Mouse (Mus musculus): Measurements from ENCODE around the gene Adcyap1r1. TPM values are rescaled to one million over a fixed set of nuclear protein-coding genes. Genes with fewer than 3 reads are reported as not detected.

The Adcyap1r1 gene
- total RNA-seq, 2 experiments from 2014 or later = 138 to 142 TPM

DNA sequence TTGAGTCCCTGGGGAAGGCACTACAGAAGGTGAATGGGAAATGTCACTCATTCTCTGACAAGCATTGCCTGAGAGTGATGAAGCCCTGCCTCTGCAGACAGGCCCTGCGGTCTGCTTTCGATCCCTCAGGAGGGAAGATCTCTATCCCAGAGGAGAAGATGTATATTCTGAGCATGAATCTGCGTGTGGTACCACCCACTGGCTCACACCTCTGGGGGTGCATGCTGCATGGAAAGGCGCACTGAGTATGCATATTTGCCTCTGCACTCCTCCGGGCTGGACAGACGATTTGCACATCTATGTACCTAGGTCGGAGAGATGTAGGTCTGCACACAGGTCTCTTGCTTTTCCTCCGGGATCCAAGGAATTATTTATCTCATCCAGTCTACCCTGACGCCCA lies 3.6 kb upstream of the Adcyap1r1 start:
- no peak for DNase-seq (ENCODE audit: extremely low spot score in 1 of 2, low spot score in 1 of 2)

DNA sequence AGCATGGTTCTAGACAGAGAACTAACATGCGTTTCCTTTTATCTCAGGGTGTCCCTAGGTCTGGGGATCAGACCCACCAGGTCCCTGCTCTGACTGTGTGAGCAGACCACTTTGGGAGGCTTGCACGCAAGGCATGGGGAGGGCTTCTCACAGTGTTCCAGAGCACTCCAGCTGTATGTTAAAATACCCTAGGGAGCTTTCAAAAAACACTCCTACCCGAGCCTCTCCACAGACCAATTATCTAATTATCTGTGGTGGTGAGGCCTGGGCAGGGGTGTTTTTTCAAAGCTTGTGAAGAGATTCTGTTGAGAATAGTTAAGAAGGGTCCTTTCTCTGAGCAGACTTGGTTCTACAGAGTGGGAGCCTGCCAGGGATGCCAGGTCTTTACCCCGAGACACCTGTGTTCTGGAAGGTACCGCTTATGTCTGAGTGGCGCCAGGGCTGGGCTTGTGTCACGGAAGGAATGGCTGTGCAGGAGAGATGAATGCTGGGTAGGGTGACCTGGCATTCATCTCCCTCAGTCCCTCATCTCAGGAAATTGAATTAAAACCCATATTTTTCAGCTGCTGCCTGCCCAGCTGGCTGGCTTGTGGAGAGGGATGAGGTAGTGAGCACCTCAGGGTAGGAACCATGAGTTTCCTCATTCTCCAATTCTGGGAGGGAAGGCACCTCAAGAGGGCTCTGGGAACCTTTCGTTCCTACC lies 2.7 kb upstream of the Adcyap1r1 start:
- no peak for DNase-seq (ENCODE audit: extremely low spot score in 1 of 2, low spot score in 1 of 2)

DNA sequence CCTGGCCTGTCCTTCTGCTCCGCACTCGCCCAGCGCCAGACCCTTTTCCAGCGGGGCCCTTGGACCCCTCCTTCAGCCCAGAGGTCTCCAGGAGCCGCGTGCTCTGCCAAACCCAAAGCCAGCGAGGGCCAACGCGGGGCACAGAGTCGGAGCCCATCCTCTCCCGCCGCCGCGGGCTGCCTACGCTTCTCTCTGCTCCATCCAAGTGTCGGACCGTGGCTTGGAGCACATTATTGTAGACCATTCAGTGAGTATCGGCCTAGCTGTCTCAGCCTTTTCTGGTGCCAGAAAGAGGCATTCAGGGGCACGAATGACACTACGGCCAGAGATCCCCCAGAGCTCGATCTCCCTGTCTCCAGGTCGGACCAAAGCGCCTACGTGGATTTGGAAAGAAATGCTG lies 603 bp downstream of the Adcyap1r1 start:
- peak; percentile 35 to 47 for DNase-seq (ENCODE audit: extremely low spot score in 1 of 2, low spot score in 1 of 2)

DNA sequence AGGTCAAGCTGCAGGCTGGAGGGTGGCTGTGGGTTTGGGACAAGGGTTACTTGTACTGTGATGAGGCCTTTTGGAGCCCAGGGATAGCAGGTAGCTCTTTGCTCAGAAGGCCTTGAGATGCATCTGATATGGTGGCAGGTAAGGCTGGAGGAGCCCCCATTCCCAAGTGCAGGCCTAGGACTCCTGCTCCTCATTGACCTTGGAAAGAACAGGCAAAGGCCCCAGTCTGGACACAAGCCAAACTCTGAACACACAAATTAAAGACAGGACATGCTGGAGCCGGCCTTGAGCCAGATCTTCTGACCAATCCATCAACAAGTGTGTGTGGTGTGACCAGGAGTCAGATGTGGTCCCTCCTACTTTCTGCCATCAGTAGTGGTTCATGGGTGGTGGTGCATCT lies 1.8 kb downstream of the Adcyap1r1 start:
- DNase-seq (ENCODE audit: extremely low spot score in 1 of 2, low spot score in 1 of 2) = no peak

DNA sequence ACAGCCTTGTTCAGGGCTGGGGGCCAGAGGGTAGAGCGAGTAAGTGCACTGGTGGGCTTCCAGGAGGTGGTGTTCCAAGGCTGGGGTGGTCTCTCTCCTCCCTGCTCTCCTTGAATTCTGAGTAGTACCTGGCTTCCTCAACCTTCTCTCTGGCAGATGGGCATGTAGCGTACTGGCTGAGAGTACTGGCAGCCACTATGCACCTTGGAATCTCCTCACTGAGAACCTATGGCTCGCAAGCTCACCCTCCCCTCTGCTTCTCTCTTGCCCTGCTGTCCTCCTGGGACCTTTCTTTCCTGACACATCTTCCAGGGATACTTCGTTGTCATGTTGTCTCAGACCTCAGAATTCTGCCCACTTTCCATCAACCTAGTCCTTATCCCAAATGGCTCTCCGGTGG lies 3.9 kb downstream of the Adcyap1r1 start:
- DNase-seq (ENCODE audit: extremely low spot score in 1 of 2, low spot score in 1 of 2) = no peak

DNA sequence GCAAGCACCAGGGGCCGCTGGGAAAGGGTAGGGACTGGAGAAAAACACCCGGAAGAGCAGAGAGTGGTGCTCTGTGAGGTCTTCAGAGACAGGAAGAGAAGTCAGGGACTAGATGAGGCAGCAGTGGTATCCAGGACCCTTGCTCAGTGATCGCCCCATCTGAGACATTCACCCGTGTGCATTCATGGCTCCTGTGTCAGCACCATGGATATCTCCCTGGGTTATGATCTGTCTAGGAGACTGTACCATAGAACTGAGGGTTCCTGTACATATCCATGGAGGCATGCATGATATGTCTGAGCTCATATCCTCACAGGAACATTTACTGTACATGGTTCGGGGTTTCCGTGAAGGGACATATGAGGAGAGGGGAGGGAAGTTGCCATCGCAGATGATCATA lies 5.9 kb downstream of the Adcyap1r1 start:
- no peak for DNase-seq (ENCODE audit: extremely low spot score in 1 of 2, low spot score in 1 of 2)

DNA sequence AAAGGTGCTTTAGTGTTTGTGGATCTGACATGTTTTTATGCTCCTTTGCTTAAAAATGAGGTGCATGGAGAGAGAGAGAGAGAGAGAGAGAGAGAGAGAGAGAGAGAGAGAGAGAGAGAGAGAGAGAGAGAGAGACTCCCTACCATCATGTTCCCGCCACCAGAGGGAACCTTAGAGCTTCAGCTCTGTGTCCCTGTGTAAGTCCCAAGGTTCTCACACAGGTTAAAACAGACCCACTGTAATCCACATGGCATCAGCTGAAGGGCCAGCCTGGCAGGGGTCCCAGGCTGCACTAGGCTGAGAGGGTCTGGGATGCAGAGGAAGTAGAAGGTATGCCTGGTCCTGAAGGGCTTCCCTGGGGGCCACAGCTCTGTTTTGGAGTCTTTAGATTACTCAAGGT lies 6.4 kb downstream of the Adcyap1r1 start:
- peak in 1 of 2 experiments; percentile 48 for DNase-seq (ENCODE audit: extremely low spot score in 1 of 2, low spot score in 1 of 2)

DNA sequence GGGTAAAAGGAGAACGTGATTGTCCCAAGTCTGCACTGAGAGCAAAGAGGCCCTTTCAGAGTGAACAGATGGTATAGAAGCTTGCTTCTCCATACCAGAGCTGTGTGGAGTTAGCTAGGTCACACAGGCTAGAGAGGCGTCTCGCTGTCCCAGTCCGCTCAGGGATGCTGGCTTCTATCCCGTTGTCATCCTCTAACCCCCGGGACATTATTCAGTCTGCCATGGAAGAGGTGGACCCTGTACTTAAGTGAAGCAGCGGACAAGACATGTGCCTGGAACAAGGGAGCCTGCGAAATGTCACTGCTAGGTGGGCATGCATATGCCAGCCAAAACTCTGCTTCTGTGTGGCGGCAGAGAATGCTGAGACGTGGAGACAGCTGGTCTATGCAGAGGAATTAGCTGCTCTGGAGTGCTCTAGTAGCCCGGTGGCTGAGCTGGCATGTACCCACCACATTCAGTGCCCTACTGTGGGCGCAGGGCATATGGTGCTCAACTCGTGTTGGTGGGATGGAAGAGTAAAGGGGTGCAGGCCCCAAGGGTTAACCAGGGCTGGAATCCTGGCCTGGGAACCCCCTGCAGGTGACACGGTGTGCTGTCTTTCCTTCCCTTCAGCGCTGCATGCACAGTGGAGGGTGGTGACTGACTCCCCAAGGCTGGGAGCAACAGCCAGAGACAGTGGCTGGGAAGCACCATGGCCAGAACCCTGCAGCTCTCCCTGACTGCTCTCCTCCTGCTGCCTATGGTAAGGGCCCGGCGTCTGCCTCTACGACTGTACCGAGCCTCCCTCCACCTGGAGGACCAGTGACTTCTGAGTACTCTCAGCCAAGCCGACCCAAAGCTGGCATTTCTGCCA lies 8.0 kb downstream of the Adcyap1r1 start:
- DNase-seq (ENCODE audit: extremely low spot score in 1 of 2, low spot score in 1 of 2) = no peak

DNA sequence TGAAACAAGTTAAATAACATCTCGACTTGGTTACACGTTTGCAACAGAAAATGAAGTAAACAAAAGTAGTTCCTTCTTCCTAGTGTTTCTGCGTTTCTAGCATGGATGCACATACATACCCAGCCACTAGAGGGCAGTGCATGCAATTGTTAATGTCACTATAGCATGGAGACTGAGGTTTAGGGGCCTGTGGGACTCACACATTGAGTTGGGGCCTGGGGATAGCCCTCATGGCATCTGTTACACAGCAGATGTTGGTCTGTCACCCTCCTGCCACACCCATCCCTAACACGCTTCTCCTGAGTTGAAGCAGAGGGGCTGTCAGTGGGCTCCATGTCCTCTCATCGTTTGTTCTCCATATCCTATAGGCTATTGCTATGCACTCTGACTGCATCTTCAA lies 9.4 kb downstream of the Adcyap1r1 start:
- DNase-seq (ENCODE audit: extremely low spot score in 1 of 2, low spot score in 1 of 2) = peak in 1 of 2 experiments; percentile 51

DNA sequence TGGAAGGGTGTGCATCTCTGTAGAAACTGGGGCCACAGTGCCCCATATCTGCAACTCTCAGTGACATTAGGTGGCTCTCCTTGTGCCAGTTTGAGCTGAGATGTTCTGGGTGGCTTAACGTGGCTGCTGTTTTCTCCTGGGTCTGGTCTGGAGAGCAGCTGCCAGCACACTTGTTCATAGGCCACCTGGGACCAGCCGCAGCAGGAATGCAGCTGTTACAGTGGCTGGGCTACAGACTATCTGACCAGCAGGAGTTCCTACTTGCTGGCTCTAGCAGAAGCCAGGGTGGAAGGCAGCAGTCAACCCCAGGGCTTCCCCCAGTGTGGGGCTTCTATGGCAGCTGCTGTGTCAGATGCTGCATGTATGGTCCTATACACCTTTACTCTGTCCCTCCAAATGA lies 9.9 kb downstream of the Adcyap1r1 start:
- no peak for DNase-seq (ENCODE audit: extremely low spot score in 1 of 2, low spot score in 1 of 2)

DNA sequence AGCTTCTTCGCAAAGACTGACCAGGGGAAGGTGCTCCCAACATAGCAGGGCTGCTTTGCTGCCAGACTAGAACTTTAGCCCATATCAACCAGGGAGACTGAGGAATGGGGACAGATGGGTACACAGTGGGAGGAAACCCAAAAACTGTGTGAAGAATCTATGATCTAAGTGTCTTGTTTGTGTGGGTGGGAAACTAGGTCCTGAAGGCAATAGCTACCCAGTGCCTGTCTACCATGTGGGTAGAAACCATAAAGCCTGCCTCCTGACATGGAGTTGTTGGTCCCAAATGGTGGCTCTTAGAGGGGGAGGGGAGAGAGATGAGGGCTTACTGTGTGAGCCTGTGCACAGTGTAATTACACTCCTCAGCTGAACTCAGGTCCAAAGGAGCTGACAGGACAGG lies 10.6 kb downstream of the Adcyap1r1 start:
- DNase-seq (ENCODE audit: extremely low spot score in 1 of 2, low spot score in 1 of 2) = no peak

DNA sequence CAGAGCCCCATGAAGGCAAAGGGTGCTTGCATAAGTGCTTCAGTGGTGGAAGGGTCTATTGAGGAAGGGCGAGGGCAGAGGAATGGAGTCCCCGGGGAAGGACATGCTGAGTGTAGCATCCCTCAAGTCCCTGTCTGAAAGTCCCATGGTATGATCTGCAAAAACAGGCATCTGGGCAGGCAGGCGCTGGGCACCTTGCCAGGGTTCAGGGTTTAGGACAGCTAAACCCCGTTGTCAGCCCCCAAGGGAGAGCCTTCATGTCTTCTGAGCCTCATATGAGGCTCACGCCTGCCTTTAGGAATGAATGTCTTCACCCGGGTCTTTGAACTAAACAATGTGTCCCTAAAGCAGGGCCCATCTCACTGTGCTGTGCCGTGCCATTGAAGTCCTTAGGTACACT lies 12.2 kb downstream of the Adcyap1r1 start:
- no peak for DNase-seq (ENCODE audit: extremely low spot score in 1 of 2, low spot score in 1 of 2)

DNA sequence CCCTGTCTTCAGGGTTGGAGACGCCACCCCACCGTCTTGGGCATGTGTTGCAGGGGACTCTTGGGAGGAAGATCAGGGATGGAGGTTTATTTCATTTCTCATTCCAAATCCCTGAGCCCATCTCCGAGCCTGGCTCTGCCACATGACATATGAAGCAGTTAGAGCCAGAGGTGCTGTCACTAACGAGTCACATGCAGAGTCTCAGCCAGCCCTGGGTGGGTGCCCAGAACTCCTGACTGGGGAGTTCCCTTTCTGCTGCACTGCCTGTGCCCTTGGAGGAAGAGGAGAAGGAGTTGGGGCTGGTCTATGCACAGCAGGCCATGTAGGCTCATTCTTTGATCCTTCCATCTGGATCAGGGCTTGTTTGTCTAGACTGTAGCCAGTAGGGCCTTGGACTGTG lies 13.5 kb downstream of the Adcyap1r1 start:
- DNase-seq (ENCODE audit: extremely low spot score in 1 of 2, low spot score in 1 of 2) = peak in 1 of 2 experiments; percentile 32

DNA sequence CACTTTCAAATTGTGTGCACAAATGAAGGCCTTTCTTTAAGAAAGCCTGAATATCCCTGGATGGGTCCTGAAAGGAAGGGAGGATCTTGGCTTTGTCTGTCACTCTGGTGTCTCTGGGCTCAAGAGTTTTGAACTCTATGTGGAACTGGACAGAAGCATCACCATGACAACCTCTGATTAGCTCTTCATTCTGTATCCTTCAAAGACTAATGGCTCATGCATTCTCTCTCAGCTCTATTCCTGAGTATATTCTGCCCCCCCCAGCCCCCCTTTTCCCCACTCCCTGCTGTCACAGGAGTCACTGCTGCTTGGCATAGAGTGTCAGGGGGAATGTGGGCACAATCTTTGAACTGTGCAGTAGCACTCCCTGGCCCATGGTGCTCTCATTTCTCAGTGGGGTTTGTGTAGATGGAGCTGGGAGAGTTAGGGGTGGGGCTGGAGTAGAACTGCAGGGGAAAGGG lies 14.6 kb downstream of the Adcyap1r1 start:
- no peak for DNase-seq (ENCODE audit: extremely low spot score in 1 of 2, low spot score in 1 of 2)

DNA sequence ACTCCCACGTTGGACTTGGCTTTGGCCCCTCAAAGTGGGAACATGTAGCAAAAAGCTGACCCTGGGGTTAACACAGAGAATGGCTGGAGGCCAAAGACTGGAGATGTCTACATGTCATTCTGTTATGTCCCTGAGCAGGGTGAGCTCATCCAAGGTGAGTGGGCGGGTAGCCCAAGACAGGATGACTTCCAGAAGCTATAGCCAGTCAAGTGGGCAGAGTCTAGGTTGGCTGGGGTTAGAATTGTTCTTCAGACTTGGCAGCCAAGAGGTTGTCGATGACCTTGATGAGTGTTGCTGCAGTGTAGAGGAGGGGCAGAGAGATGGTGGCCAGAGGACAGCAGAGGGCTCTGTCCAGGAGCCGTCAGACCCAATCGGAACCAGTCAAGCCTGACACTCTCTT lies 18.9 kb downstream of the Adcyap1r1 start:
- DNase-seq (ENCODE audit: extremely low spot score in 1 of 2, low spot score in 1 of 2) = no peak

DNA sequence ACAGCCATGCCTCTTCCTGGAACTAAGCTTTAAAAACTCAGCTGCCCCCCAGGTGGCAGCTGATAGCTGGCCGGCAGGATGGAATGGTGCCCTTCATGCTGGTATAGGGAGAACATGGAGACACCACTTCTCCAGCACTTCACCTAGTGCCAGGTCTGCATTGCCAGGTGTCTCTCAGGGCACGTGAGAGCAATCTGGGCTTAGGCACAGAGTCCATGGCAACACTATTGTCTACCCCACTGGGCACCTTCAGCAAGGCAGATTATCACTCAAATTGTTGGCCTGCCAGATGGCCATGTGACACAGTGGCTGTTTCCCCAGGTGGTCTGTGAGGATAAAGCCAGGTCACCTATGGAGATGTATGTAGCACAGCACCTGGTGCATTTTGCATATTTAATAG lies 20.6 kb downstream of the Adcyap1r1 start:
- no peak for DNase-seq (ENCODE audit: extremely low spot score in 1 of 2, low spot score in 1 of 2)

DNA sequence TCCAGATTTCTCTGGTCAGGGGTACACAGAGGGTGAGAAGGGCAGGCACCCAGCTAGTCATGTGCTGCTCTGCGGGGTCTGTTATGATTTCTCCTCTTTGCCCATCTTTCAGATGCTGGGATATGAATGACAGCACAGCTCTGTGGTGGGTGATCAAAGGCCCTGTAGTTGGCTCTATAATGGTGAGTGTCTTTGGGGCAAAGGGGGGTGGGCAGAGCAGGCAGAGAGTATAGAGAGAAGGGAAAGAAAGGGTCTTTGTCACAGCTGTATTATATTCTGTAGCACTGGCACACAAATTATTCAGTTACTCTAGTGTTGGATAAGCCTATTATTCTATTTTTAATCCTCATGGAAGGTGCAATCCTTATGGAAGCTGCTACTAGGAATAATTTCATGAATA lies 29.2 kb downstream of the Adcyap1r1 start:
- no peak for DNase-seq (ENCODE audit: extremely low spot score in 1 of 2, low spot score in 1 of 2)

DNA sequence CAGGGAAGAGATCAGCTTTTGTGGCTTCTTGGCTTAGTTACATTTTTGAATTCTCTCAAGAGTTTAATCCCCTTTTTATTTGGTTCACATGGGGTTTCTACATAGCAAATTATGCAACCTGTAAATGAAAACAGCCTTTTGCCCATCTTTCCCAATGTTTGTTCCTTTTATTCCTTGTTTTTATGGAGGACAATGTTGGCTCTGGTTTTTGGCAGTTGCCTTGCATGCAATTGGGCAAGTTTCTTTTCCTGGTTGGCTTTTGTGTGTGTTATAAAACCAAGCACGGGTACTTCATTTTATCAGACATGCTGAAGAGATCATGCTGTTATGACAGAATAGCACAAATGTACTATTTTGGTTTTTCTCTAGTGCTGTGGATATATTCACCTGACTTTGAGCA lies 30.7 kb downstream of the Adcyap1r1 start:
- DNase-seq (ENCODE audit: extremely low spot score in 1 of 2, low spot score in 1 of 2) = no peak

DNA sequence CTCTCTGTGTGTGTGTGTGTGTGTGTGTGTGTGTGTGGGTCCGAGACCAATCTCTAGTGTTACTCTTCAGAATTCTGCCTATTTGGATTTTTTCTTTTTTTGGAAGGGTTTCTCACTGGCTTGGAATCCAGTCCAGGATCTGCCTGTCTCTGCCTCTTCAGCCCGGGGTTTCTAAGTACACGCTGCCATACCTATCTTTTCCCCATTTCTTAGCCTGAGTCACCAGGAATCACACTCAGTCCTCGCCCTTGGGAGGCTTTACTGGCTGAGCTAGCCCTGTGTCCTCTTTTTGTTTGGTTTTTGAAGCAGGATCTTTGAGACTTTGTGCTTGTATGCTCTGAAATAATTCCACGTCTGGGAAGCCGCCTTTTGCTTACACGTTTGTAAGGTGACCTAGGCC lies 31.6 kb downstream of the Adcyap1r1 start:
- DNase-seq (ENCODE audit: extremely low spot score in 1 of 2, low spot score in 1 of 2) = no peak

DNA sequence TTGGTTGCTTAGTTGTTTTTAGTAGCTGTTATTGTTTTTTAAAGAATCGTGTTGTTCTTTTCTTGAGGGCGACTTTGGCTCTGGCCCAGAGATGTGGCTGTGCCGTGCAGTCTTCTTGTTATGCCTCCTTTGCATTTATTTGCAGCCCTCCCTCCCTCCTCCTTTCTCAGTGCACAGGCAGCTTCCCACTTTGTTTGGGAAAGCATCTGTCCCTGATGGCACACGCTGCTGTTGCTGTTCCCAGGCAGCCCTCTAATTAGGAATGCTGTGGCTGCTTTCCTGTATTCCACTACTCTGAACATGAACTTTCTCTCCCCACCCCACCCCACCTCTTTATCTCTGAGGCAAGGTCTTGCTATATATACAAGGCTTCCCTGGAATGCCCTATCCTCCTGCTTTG lies 32.4 kb downstream of the Adcyap1r1 start:
- peak in 1 of 2 experiments; percentile 33 for DNase-seq (ENCODE audit: extremely low spot score in 1 of 2, low spot score in 1 of 2)

DNA sequence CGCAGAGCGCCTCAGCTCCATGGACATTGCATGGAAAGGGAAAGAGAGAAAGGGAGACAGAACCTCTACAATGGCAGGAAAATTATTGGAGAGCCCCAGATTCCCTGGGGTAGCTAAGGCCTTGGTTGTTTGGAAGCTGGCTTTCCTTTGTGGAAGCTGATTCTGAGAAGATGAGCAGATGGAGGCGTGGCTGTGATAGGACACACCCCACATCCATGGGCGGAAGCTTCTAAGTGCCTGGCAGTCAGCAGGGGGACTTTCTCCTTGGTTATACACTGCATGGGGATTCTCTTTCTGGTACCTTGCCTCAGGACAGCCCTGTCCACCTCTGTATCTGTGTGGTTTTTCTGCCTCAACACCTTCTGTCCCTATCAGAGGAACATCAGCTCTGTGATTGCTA lies 33.4 kb downstream of the Adcyap1r1 start:
- DNase-seq (ENCODE audit: extremely low spot score in 1 of 2, low spot score in 1 of 2) = no peak

DNA sequence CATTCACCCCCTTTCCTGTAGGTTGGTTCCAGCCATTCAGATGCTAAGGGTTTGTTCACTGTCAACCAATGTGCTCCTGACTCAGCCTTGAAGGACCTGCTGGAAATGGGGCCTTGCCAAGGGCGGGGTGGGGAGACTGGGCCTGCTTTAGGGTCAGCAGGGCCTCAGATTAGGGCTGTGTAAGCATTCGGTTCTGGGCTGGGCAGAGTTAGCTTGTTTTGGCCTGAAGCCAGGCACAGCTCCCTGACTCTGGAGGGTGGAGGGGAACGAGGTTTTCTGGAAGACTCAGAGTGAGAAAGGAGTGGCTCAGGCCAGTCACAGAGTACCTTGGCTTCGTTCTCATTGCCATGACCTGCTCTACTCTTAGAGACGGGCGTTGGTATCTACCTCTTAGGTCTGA lies 35.9 kb downstream of the Adcyap1r1 start:
- no peak for DNase-seq (ENCODE audit: extremely low spot score in 1 of 2, low spot score in 1 of 2)

Measured in layer of hippocampus, postnatal 25 days (tissue).